Mouse (Mus musculus): ENCODE measurements around the gene Egln2.

Gene Egln2

DNA sequence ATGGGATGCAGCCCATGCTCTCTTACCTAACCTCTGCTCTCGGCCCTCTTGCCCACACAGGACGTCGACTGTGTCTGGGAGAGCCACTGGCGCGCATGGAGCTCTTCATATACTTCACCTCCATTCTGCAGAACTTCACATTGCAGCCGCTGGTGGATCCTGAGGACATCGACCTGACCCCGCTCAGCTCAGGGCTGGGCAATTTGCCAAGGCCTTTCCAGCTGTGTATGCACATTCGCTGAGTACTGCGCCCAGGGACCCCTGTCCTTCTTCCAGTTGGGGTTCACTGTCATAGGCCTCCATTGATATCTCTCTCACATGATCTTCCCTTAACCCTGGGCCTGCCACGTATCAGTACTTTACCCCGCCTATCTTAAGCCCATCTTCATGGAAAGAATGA is 33.4 kb downstream of the Egln2 start:
- DNase-seq (ENCODE audit: low read depth, low spot score): no peak

DNA sequence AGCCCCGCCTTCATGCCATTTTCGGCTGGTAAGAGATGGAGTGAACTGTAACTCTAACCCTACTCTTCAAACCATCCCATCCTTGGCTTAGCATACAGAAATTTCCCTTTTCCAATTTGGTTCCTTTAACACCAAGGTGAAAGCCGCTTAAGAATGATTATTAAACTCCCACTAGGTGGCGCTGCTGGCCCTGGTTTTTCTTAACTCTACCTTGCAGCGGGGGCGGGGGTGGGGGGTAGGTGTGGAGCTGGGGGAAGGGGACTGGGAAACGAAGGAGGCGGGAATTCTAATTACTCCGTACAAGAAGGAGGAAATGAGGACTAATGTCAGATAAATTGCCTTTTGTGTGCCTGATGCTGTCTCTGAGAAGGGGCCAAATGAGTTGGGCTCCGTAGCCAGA is 34.0 kb downstream of the Egln2 start:
- peak; percentile 49 for DNase-seq (ENCODE audit: low read depth, low spot score)

DNA sequence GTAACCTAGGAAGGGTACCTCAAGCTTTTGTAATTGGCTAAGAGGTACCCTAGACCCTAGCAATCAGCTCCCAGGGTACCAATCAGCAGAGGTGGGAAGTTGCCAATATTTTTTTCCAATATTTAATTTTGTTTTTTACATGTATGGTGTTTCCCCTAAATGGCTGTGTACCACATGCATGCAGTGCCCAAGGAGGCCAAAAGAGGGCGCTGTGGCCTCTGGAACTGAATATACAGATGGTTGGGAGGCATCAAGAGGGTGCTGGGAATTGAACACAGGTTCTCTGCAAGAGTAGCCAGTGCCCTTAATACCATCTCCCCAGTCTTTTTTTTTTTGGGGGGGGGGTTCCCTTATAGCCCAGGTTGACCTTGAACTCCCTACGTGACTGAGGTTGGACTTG is 35.2 kb downstream of the Egln2 start:
- no peak for DNase-seq (ENCODE audit: low read depth, low spot score)

DNA sequence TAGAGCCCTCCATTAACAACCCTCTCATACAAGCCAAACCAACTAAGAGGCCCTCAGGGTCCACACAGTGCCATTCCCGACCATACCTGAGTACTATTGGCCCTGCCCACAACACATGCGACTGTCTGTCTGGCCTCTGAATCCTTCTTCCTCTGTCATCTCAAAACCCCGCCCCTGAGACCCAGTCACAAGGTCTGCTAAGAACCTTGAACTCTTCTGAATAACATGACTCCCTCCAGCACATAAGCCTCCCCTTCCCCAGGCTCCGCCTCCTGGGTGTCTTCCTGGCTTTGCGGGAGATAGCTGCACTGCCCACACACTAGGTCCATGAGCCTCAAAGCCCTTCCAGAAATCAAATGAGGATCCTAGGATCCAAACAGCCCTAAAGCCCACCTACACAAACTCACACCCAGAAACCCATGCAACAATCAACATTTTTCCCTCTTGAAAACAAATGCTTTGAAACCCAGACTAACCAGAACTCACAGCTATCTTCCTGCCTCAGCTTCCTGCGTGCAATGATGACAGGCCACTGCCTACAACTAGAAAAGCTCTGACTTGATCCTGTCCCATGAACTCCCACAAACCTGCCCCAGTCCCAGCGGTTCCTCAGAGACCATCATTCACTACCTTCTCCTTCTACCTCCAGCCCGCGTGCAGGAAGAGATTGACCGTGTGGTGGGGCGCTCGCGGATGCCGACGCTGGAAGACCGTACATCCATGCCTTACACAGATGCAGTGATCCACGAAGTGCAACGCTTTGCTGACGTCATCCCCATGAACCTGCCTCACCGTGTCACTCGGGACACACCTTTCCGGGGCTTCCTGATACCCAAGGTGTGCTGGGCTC is 35.9 kb downstream of the Egln2 start:
- no peak for DNase-seq (ENCODE audit: low read depth, low spot score)

DNA sequence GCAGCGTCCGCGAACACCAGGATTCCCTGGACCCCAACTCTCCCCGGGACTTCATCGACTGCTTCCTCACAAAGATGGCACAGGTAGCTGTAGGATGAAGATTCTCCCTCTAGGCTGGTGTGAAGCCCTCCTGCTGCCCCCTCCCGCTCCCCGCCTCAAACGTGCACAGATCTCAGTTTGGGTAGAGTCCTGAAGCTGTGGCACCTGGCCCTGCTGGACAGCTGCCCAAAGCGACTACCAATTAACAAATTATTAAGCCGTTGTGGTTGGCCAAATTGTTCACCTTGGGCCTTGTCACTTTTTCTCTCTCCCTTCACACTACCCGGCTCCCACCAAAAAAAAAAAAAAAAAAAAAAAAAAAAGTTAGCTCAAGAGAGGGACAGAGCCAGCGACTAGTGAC is 36.8 kb downstream of the Egln2 start:
- no peak for DNase-seq (ENCODE audit: low read depth, low spot score)

DNA sequence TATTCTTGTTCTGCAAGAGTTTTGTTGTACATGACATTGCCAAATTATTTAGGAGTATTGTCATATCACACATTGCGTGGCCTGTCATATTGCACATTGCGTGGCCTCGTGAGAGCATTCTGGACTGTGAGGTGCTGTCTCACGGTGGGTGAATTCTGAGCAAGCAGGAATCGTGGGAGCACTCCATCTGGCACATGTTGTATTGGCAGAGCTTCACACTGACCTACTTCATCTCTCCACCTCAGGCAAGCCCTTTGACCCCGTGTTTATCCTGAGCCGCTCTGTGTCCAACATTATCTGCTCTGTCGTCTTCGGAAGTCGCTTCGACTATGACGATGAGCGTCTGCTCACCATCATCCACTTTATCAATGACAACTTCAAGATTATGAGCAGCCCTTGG is 37.7 kb downstream of the Egln2 start:
- no peak for DNase-seq (ENCODE audit: low read depth, low spot score)

DNA sequence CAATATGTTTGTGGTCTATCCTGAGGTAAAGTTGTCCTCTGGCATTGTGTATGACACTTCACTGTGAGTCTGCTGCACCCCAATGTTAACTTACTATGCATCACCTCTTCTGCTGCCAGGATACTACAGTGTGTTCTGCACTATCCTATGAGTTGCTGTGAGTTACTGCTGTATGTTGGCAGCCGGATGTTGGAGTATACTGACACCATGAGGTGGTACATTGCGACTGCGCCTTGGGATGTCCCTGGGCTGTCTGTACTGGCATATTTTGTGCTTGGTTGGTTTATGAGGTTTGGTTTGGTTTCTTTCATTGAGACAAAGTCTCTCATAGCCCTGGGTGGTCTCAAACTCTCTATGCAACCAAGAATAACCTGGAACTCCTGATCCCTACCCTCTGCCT is 38.4 kb downstream of the Egln2 start:
- peak; percentile 40 for DNase-seq (ENCODE audit: low read depth, low spot score)

DNA sequence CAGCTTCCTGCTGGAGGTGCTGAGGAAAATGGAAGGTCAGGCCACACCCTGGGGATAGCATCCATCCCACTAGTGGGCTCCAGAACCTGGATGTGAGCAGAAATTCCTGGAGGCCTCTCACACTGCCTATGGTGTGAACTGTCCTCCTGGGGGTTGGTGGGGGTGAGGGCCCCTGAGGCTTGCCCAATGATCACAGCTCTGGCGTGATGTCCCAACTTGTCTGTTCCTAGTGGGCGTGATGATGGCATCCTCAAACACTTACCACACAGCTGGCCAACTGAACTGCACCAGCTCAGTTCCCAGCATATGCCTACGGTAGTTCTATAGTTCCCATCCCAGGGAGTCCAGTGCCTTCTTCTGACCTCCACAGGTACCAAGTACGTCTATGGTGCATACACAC is 41.6 kb downstream of the Egln2 start:
- DNase-seq (ENCODE audit: low read depth, low spot score): no peak

DNA sequence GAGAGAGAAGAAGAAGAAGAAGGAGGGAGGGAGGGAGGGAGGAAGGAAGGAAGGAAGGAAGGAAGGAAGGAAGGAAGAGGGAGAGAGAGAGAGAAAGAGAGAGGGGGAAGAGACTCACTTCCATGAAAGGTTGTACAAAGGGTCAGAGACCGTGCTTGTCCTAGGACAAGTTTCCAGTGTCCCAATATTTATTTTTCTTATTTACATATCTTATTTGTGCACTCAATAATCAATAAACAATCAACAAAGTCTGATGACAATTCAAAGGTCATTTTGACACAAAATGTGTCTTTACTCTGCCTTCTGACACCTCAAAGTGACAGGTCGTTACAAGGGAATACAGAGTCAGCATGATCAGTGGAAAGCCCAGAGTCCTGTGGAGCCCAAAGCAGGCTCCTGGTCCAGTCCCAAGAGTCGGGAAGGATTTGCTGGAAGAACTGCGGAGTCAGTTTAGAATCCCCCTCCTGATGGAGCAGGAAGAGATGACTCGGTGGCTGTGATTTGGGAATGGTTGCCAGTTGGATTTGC is 42.2 kb downstream of the Egln2 start:
- no peak for DNase-seq (ENCODE audit: low read depth, low spot score)

DNA sequence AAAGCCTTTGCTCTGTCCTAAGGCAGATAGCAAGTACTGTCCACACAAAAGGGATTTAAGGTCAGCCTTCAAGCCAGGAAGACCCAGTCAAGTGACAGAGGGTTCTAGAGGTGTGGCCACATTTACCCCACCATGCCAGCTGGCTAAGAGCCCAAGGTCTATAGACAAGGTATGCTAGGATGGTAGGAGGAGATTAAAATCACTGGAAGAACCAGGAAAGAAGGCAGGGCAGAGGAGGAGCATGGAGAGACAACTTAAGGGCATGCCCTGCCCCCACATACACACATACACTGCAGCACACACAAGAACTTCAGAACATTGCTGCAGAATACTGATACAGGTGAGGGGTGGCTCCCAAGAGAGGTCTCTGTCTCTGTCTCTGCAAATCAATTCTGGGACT is 46.9 kb downstream of the Egln2 start, which contains the start of gene Cyp2f2:
Gene Cyp2f2, plus strand, starts transcription at position 234 of the 400 bp plus-strand sequence.
- DNase-seq (ENCODE audit: low read depth, low spot score): no peak

DNA sequence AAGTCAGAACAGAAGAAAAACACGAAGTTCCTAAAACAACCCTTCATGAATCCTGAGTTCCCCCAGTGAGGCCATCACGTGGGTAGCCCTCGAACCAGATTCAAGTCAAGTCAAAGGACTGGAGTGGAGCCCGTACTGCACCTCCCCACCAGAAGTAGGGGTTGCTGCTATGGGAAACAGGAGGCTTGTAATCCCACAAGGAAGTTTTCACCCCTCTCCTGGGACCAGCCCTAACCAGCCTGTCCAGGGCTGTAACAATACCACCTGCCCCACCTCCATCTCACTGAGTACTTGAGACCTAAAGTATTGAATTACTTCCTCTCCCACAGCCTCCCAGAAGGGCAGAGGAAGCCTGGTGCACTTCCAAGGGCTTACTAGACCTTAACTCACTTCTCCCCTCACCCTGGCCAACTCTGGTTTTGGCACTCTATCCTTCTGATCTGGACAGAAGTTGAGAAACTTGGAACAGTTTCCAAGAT is 48.5 kb downstream of the Egln2 start:
- DNase-seq (ENCODE audit: low read depth, low spot score): peak; percentile 4

DNA sequence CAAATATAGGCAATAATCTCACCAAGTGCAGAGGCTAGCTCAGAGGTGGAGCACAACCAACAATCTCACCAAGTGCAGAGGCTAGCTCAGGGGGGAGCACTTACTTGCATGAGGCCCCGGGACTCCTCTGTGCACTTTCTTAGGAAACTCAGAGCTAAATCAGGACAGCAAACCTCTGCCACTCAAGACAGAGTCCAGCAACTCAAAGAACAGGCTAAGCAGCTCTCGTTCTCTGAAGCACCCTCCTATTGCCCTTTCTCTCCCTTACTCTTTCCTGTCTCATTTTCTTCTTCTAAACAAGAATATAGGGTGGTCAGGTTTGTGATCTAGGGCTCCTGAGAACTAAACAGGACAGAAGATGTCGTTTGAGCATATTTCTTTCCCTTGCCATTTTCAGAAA is 54.6 kb downstream of the Egln2 start:
- DNase-seq (ENCODE audit: low read depth, low spot score): no peak

DNA sequence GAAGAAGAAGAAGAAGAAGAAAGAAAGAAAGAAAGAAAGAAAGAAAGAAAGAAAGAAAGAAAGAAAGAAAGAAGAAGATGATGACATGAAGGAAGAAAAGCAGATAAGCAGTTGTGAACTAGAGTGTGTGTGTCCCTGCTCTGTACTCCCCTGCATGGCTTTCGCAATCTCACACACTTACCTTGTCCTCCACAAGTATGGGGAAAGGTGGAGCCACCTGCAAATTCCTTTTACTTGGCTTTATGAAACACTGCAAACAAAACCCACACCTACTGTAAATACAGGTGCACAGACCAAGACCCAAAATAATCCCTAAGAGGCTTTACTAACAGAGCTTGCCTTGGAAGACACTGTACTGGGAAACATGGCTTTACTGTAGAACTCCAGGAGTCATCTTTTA is 55.6 kb downstream of the Egln2 start:
- no peak for DNase-seq (ENCODE audit: low read depth, low spot score)

DNA sequence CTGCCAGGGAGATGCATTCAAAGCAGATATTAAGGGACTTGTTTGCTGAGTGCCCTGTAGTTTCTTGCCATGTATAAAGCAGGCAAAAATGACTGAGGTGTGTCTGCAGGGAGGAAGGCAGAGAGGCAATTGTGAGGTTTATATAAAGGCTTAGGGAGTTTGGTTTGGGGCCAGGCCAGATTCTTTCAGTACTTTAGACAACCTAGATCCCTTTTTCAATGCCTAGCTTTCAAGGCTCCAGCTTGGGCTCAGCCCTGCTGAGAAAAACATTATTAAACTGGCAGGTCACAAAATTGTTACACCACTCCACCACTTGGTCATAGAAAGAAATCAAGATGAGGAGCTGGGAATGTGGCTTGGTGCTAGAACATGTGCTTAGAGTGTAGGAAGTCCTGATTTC is 56.3 kb downstream of the Egln2 start:
- DNase-seq (ENCODE audit: low read depth, low spot score): no peak

All from 3T3-L1 (cell line).